Mouse (Mus musculus): ENCODE measurements around the gene Sdha.

DNA sequence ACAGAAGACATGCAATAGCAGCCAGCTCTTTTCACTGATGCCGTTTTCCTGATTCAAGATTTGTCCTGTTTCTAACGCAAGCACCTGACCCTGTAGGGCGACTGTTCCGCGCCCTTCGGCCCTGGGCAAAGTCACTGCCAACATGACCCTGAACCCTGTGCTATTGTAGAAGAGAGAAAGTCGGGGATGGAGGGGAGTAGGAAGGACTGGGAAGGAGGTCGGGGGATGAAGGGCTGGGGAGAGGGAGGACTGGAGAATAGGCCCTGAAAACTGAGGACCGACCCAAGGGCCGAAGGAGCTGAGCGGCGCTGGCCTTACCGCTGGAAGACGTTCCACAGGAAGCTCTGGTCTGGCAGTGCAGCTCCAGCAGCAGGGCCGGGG, 33.3 kb downstream of the Sdha start:
- TF ChIP-seq CTCF (IDR thresholded peaks at IDR 0.05; ENCODE audit: control insufficient read depth, insufficient read depth, low read length) (no peak), POLR2A (IDR thresholded peaks at IDR 0.05; ENCODE audit: borderline replicate concordance, control insufficient read depth, low read depth, low read length) (no peak)
